Mouse (Mus musculus) lung, postnatal 14 days (tissue): Measurements from ENCODE around the gene Gm14226.
"Not testable (repeated sequence)": the region's sequence is repeated elsewhere in the genome, so short reads cannot be mapped to it uniquely, and the experiment has no call there.

ENCODE experiments used
- DNase-seq: peaks from one replicate; pipeline ENCODE4 v3.0.0; 2021

Gene Gm14226

GRCm38 (mm10) chr2:155018251-155018755 lies at the start of gene Gm14226:
TSS of gene Gm14226 (plus strand) at chr2:155018266.
- DNase-seq, result not testable (repeated sequence)

GRCm38 (mm10) chr2:154969740-154970397 lies 48.2 kb upstream of the Gm14226 start:
- not testable (repeated sequence) for DNase-seq

- no peak for DNase-seq
Measured at GRCm38 (mm10) chr2:154971919-154972692, 46.0 kb upstream of the Gm14226 start.

GRCm38 (mm10) chr2:154972981-154973380 lies 45.1 kb upstream of the Gm14226 start:
- DNase-seq, result no peak

- no peak for DNase-seq
Measured at GRCm38 (mm10) chr2:154986609-154987008, 31.5 kb upstream of the Gm14226 start.

GRCm38 (mm10) chr2:154991411-154991810 lies 26.7 kb upstream of the Gm14226 start:
- no peak for DNase-seq

- DNase-seq, result no peak
Measured at GRCm38 (mm10) chr2:154992083-154992482, 26.0 kb upstream of the Gm14226 start.

GRCm38 (mm10) chr2:155005491-155005890 lies 12.6 kb upstream of the Gm14226 start:
- no peak for DNase-seq

GRCm38 (mm10) chr2:155011086-155011656 lies 6.9 kb upstream of the Gm14226 start:
- no peak for DNase-seq

GRCm38 (mm10) chr2:155012991-155013390 lies 5.1 kb upstream of the Gm14226 start:
- DNase-seq, result no peak

GRCm38 (mm10) chr2:155016751-155017150 lies 1.3 kb upstream of the Gm14226 start:
- DNase-seq, result not testable (repeated sequence)

GRCm38 (mm10) chr2:155018762-155019641 lies 936 bp downstream of the Gm14226 start:
- peak; percentile 73 for DNase-seq

- DNase-seq, result peak; percentile 94
Measured at GRCm38 (mm10) chr2:155019673-155020072, 1.6 kb downstream of the Gm14226 start.

GRCm38 (mm10) chr2:155020247-155020826 lies 2.3 kb downstream of the Gm14226 start:
- DNase-seq, result not testable (repeated sequence)

- DNase-seq, result no peak
Measured at GRCm38 (mm10) chr2:155030831-155031230, 12.8 kb downstream of the Gm14226 start.

GRCm38 (mm10) chr2:155032938-155033710 lies 15.1 kb downstream of the Gm14226 start:
- DNase-seq, result no peak

GRCm38 (mm10) chr2:155039956-155040355 lies 21.9 kb downstream of the Gm14226 start:
- DNase-seq, result no peak

- no peak for DNase-seq
Measured at GRCm38 (mm10) chr2:155044542-155044941, 26.5 kb downstream of the Gm14226 start.

- DNase-seq, result no peak
Measured at GRCm38 (mm10) chr2:155045075-155045474, 27.0 kb downstream of the Gm14226 start.

- no peak for DNase-seq
Measured at GRCm38 (mm10) chr2:155046803-155047202, 28.7 kb downstream of the Gm14226 start.

- no peak for DNase-seq
Measured at GRCm38 (mm10) chr2:155047452-155048178, 29.5 kb downstream of the Gm14226 start.
